10 mouse cellular contexts compared by ENCODE assay signal in genomic region chr8:70964159-70964558, GRCm38 (mm10). TPM values are rescaled to one million over a fixed set of nuclear protein-coding genes. Genes with fewer than 3 reads are reported as not detected.
A peak's percentile ranks its signal among the peaks of the same experiment; 100 is the strongest.
DNase-seq lines count a peak whose midpoint lies in the region; ATAC-seq and TF ChIP-seq lines count a peak whose summit lies in the region.
"Had no signal": no experiment of that assay in that cellular context is flagged by ENCODE, and none has a peak within 500 bp of the region (broad histone marks: within the 10 kb centered on the region; RNA-seq: fewer than 3 reads in every experiment).

No protein-coding gene starts in this region.

- DNase-seq in heart, adult 2 months, result peak in 1 of 2 experiments; percentile 9
- no peak for DNase-seq in heart, adult 8-10 months (ENCODE audit: low spot score)
- peak; percentile 11 for DNase-seq in brain, embryonic 14.5 days (ENCODE audit: low read depth)
- DNase-seq in fibroblast of lung, adult 2 months (ENCODE audit: low read depth), result peak; percentile 3
- DNase-seq in left cerebral cortex, postnatal 4 days, result peak; percentile 13
- no peak for DNase-seq in hindbrain, embryonic 14.5 days (ENCODE audit: low spot score)

- H3K36me3 ChIP-seq in heart, adult 2 months (ENCODE audit: control insufficient read depth, insufficient read depth, low read length), result no peaks in the 10 kb centered on the region
- H3K36me3 ChIP-seq in E14TG2a.4 (ENCODE audit: insufficient read depth, low read length), result no peaks in the 10 kb centered on the region
- H3K36me3 ChIP-seq in small intestine, adult 2 months (ENCODE audit: control insufficient read depth, insufficient read depth, low read length), result no peaks in the 10 kb centered on the region
- H3K36me3 ChIP-seq in hindbrain, embryonic 14.5 days (replicated peaks; ENCODE audit: control insufficient read depth, insufficient read depth), result no peaks in the 10 kb centered on the region
- H3K36me3 ChIP-seq: embryonic facial prominence, embryonic 15.5 days; lung, embryonic 15.5 days had no signal

- no peak overlapping the region for H3K4me3 ChIP-seq in heart, adult 2 months
- no peak overlapping the region for H3K4me3 ChIP-seq in E14TG2a.4 (replicated peaks; ENCODE audit: low read length)
- H3K4me3 ChIP-seq in small intestine, adult 2 months (ENCODE audit: low read depth, low read length), result no peak overlapping the region
- H3K4me3 ChIP-seq in hindbrain, embryonic 14.5 days (replicated peaks; ENCODE audit: low read length), result no peak overlapping the region
- H3K4me3 ChIP-seq: embryonic facial prominence, embryonic 15.5 days; lung, embryonic 15.5 days had no signal

- TF ChIP-seq POLR2A in heart, adult 2 months (IDR thresholded peaks at IDR 0.05; ENCODE audit: insufficient read depth, low read depth, low read length), result no peak
- no peak for TF ChIP-seq POLR2A in brain, embryonic 14.5 days (IDR thresholded peaks at IDR 0.05; ENCODE audit: borderline replicate concordance, extremely low read depth, insufficient read depth, insufficient read length, poor library complexity, severe bottlenecking)
- no peak for TF ChIP-seq POLR2A in small intestine, adult 2 months (IDR thresholded peaks at IDR 0.05; ENCODE audit: low read depth, low read length)

- H3K79me2 ChIP-seq in heart, adult 2 months (replicated peaks; ENCODE audit: control insufficient read depth, insufficient read depth, low read length), result no peaks in the 10 kb centered on the region

- H3K9me3 ChIP-seq in E14TG2a.4 (ENCODE audit: low read length), result no peaks in the 10 kb centered on the region
- no peaks in the 10 kb centered on the region for H3K9me3 ChIP-seq in hindbrain, embryonic 14.5 days (ENCODE audit: control insufficient read depth, low read length)
- H3K9me3 ChIP-seq: embryonic facial prominence, embryonic 15.5 days; lung, embryonic 15.5 days had no signal

- TF ChIP-seq CTCF in heart, adult 2 months (IDR thresholded peaks at IDR 0.05), result peak; percentile 67
- TF ChIP-seq CTCF in E14TG2a.4 (conservative IDR thresholded peaks at IDR 0.05; ENCODE audit: low read length), result peak; percentile 80
- peak; percentile 44; the same call in 1 of the 2 replicates for TF ChIP-seq CTCF in brain, embryonic 14.5 days (IDR thresholded peaks at IDR 0.05; ENCODE audit: borderline replicate concordance, extremely low read depth, insufficient read depth, insufficient read length)
- peak; percentile 57; the same call in 1 of the 2 replicates for TF ChIP-seq CTCF in small intestine, adult 2 months (IDR thresholded peaks at IDR 0.05; ENCODE audit: extremely low read depth, insufficient read length, insufficient replicate concordance, low read depth, low read length)

- H3K4me1 ChIP-seq in heart, adult 2 months (ENCODE audit: control insufficient read depth, insufficient read depth, low read length), result no peaks in the 10 kb centered on the region
- H3K4me1 ChIP-seq in E14TG2a.4 (replicated peaks; ENCODE audit: low read depth, low read length), result 0 out of 2 replicates have a peak, but pooled peaks cover 3% of the 10 kb centered on the region
- no peaks in the 10 kb centered on the region for H3K4me1 ChIP-seq in small intestine, adult 2 months (ENCODE audit: control insufficient read depth, insufficient read depth, insufficient read length, low read length)
- no peaks in the 10 kb centered on the region for H3K4me1 ChIP-seq in hindbrain, embryonic 14.5 days (replicated peaks; ENCODE audit: control insufficient read depth, insufficient read depth, low read length)
- H3K4me1 ChIP-seq: embryonic facial prominence, embryonic 15.5 days; lung, embryonic 15.5 days had no signal

- WGBS in heart, adult 2 months, result 2% methylated on average over 3 of the region's 3 CpGs
- WGBS in small intestine, adult 2 months, result 2% methylated on average over 3 of the region's 3 CpGs
- 5% methylated on average over 3 of the region's 3 CpGs for WGBS in hindbrain, embryonic 14.5 days

- no peak for ATAC-seq in hindbrain, embryonic 14.5 days (ENCODE audit: low FRiP score)

- no peak overlapping the region for H3K27ac ChIP-seq in heart, adult 2 months
- no peak overlapping the region for H3K27ac ChIP-seq in small intestine, adult 2 months (ENCODE audit: insufficient read depth, low read depth, low read length)
- no peak overlapping the region for H3K27ac ChIP-seq in hindbrain, embryonic 14.5 days
- H3K27ac ChIP-seq: embryonic facial prominence, embryonic 15.5 days; lung, embryonic 15.5 days had no signal

- H3K9ac ChIP-seq in heart, adult 2 months (ENCODE audit: low read depth, low read length), result no peak overlapping the region
- H3K9ac ChIP-seq in hindbrain, embryonic 14.5 days, result no peak overlapping the region
- H3K9ac ChIP-seq: embryonic facial prominence, embryonic 15.5 days; lung, embryonic 15.5 days had no signal

- TF ChIP-seq EP300 in heart, adult 2 months (IDR thresholded peaks at IDR 0.05; ENCODE audit: insufficient read depth, low read depth, low read length), result no peak

- H3K27me3 ChIP-seq in heart, adult 2 months (ENCODE audit: control insufficient read depth, insufficient read depth, low read length), result no peaks in the 10 kb centered on the region
- H3K27me3 ChIP-seq in E14TG2a.4 (ENCODE audit: insufficient read depth, low read length), result no peaks in the 10 kb centered on the region
- no peaks in the 10 kb centered on the region for H3K27me3 ChIP-seq in small intestine, adult 2 months (ENCODE audit: control insufficient read depth, insufficient read depth, low read length)
- no peaks in the 10 kb centered on the region for H3K27me3 ChIP-seq in hindbrain, embryonic 14.5 days (ENCODE audit: control insufficient read depth, insufficient read depth, low read length)
- H3K27me3 ChIP-seq: embryonic facial prominence, embryonic 15.5 days; lung, embryonic 15.5 days had no signal

- intact Hi-C loops in heart, adult 2 months (cut with DNase I), result loop anchor here (1.0 kb wide), 1 partner anchor 66 kb away; no protein-coding TSS in a partner anchor
- intact Hi-C loops in left cerebral cortex, postnatal 4 days (cut with DNase I), result no loop called here

- no peak overlapping the region for H3K4me2 ChIP-seq in hindbrain, embryonic 14.5 days (replicated peaks)
- H3K4me2 ChIP-seq: embryonic facial prominence, embryonic 15.5 days; lung, embryonic 15.5 days had no signal

RNA-seq across cellular contexts. Expression of gene Map1s, which starts 58.4 kb away (rescaled TPM):
- 10 to 100 TPM; 17.8 to 21.3 TPM for total RNA-seq in heart, adult 2 months (2021)
- polyA plus RNA-seq in heart, adult 2 months (2012; rRNA removed), result 12.0 and 20.2 TPM in 2 replicates
- 10 to 100 TPM; 17.8 to 24.5 (median 20.6) TPM for total RNA-seq in heart, adult 8-10 months (2022)
- polyA plus RNA-seq in brain, embryonic 14.5 days (2012; rRNA removed), result 76.8 and 80.6 TPM in 2 replicates
- total RNA-seq in left cerebral cortex, postnatal 4 days (2021), result 10 to 100 TPM; 79.8 to 84.0 TPM
- 21.9 and 32.9 TPM in 2 replicates for polyA plus RNA-seq in small intestine, adult 2 months (2012; rRNA removed)
- 49.6 and 51.4 TPM in 2 replicates for polyA plus RNA-seq in hindbrain, embryonic 14.5 days (2014; fragmentation: Nextera tagmentation; extraction: Ambion mirVana)

Comparison
In these comparisons a context has a peak if more than half of its experiments do, and no peak if none do; other contexts are left out.
1. DNase-seq: peak in brain, embryonic 14.5 days (single experiment), fibroblast of lung, adult 2 months (single experiment) and left cerebral cortex, postnatal 4 days (single experiment); none in heart, adult 8-10 months (single experiment) and hindbrain, embryonic 14.5 days (single experiment).
2. Peak in every context shown above with its lines, with median percentiles within 50 percentile points of each other: CTCF ChIP-seq.